Mouse (Mus musculus) ES-E14 (cell line): Measurements from ENCODE around the gene Ubiad1. TPM values are rescaled to one million over a fixed set of nuclear protein-coding genes. Genes with fewer than 3 reads are reported as not detected.
A peak's percentile ranks its signal among the peaks of the same experiment; 100 is the strongest.

ENCODE experiments used
- DNase-seq: peaks from one replicate; pipeline ENCODE4 v3.0.0-alpha.2; 2013; ENCODE audit warnings: low read depth, low spot score
- H3K27ac ChIP-seq: 2 replicates; pipeline ENCODE4 v1.5.1; 2012; ENCODE audit warnings: low read depth, mild to moderate bottlenecking, low read length, moderate library complexity, mixed read lengths; ENCODE audit not compliant: poor library complexity, insufficient read depth, severe bottlenecking
- H3K36me3 ChIP-seq: 2 replicates; pipeline ENCODE4 v1.6.1; 2012; ENCODE audit warnings: mild to moderate bottlenecking, low read length, moderate library complexity, mixed read lengths; ENCODE audit not compliant: control insufficient read depth, poor library complexity, insufficient read depth, severe bottlenecking
- H3K4me1 ChIP-seq, 2 experiments: fragments of 150-350 bp in 1 of 2; sonication (generic) in 1 of 2; 2 replicates each; pipeline ENCODE4 v1.6.1; 2012; ENCODE audit warnings: low read length in 2 of 2, mild to moderate bottlenecking in 1 of 2, mixed read lengths in 1 of 2; ENCODE audit not compliant: control insufficient read depth in 2 of 2, insufficient read depth in 2 of 2, poor library complexity in 1 of 2
- H3K4me3 ChIP-seq, 2 experiments: fragments of 150-350 bp in 1 of 2; sonication (generic) in 1 of 2; 2 replicates each; pipeline ENCODE4 v1.5.1; 2012; ENCODE audit warnings: low read length in 2 of 2, low read depth in 1 of 2, mild to moderate bottlenecking in 1 of 2, mixed read lengths in 1 of 2; ENCODE audit not compliant: insufficient read depth in 1 of 2, poor library complexity in 1 of 2, severe bottlenecking in 1 of 2
- H3K9ac ChIP-seq: 2 replicates; pipeline ENCODE4 v1.6.1; 2012; ENCODE audit warnings: low read depth, mild to moderate bottlenecking, low read length, mixed read lengths; ENCODE audit not compliant: poor library complexity, insufficient read depth, severe bottlenecking
- H3K9me3 ChIP-seq: fragments of 150-350 bp; sonication (generic); 2 replicates; pipeline ENCODE4 v1.6.1; 2012; ENCODE audit warnings: low read depth, mild to moderate bottlenecking, low read length; ENCODE audit not compliant: control insufficient read depth, insufficient read depth
- CHD2 ChIP-seq: IDR thresholded peaks from 2 replicates; pipeline ENCODE4 v1.6.1; 2014; ENCODE audit warnings: mild to moderate bottlenecking, low read depth, low read length, inconsistent platforms
- HCFC1 ChIP-seq: IDR thresholded peaks from 2 replicates; pipeline ENCODE4 v1.6.1; 2012; ENCODE audit warnings: low read length, inconsistent platforms, borderline replicate concordance; ENCODE audit not compliant: insufficient read depth
- MAFK ChIP-seq: IDR thresholded peaks from 2 replicates; pipeline ENCODE4 v1.6.1; 2014; ENCODE audit warnings: mild to moderate bottlenecking, low read depth, low read length, inconsistent platforms; ENCODE audit not compliant: insufficient read depth
- ZC3H11A ChIP-seq: IDR thresholded peaks from 2 replicates; pipeline ENCODE4 v1.6.1; 2012; ENCODE audit warnings: low read depth, mild to moderate bottlenecking, inconsistent platforms, low read length, borderline replicate concordance
- ZNF384 ChIP-seq: IDR thresholded peaks from 2 replicates; pipeline ENCODE4 v1.6.1; 2012; ENCODE audit warnings: low read depth, low read length, inconsistent platforms
- in situ Hi-C, 2 experiments: fragments of 600-800 bp; cut with MboI; formaldehyde crosslinking; loops; one replicate each; pipeline ENCODE4 v1.15.1; 2025; ENCODE audit warnings: low sequenced_read_pairs in 2 of 2, inconsistent platforms in 1 of 2; ENCODE audit not compliant: unreplicated experiment in 2 of 2
- total RNA-seq: library from RNA; depleted of rRNA; stranded (reverse); fragments of 300-350 nt; gene quantifications from 2 replicates; pipeline ENCODE4 v1.2.3, GENCODE M21; 2012

Gene Ubiad1
- total RNA-seq, 1 experiment: 24.0 TPM

DNA sequence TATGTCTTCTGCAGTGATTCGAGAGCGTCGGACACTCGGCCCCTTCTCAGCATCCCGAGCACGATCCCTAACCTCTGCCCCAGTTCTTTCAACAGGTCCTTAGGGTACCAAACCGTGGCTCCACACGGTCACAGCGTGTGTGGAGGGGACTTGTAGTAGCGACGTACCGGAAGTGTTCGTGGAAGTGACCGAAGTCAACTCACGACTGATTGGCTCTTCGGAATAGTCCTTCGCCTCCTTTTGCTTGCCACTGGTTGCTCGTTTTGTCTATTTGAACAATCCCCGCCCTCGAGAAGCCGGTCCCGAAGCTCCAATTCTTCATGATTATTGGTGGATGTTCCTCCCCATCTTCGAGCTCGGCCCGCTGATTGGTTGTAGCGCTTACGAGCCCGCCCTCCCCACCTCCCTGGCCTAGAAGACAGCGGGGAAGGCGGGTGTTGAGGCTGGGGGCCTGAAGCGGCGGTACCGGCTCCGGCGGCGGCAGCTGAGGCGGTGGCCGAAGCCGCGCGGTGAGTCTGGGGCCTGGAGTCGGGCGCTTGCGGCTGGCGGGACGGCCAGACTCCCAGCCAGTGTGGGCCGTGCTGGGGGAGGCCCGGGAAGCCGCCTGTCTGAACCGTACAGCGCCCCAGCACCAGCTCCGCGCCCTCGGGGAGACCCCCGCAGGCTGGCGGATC, 3.7 kb upstream of the Ubiad1 start, which contains the start of gene Mtor:
Gene Mtor (plus strand): TSS at position 433 of the 674 bp plus-strand sequence.
- Histone ChIP-seq H3K27ac (peak within 1 kb of the TSS; percentile 51; the same call in 1 of the 2 replicates), H3K4me3 (peak within 1 kb of the TSS; percentile 78 to 96), H3K9ac (peak within 1 kb of the TSS; percentile 91), H3K36me3 (peaks cover 9% of the 10 kb centered on the region), H3K4me1 (no peaks in the 10 kb centered on the region), H3K9me3 (no peaks in the 10 kb centered on the region)
- in situ Hi-C loops: no loop called here
- DNase-seq: peak; percentile 96
- TF ChIP-seq MAFK (no peak), CHD2 (peak; percentile 86), ZNF384 (no peak), ZC3H11A (no peak), HCFC1 (peak; percentile 82)

DNA sequence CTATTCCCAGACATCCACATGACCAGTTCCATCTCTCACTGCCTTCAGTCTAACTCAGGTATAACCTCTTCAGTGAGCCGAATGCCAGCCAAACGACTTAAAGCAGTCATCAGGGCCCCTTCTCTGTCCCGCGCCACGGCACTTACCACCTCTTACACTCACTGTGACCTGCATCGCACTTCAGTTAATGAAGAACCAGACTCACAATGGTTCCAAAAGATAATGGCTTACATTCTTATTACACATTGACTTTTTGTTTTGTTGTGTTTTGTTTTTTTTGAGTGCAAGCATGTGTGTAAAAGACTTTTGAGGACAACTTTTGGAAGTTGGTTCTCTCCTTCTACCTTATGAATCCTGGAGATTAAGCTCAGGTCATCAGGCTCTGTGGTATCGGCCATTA, 2.0 kb downstream of the Ubiad1 start:
- Histone ChIP-seq H3K4me3 (no peak overlapping the region), H3K9ac (no peak overlapping the region), H3K36me3 (peaks cover 3% of the 10 kb centered on the region; the same call in 1 of the 2 replicates), H3K4me1 (no peaks in the 10 kb centered on the region), H3K9me3 (no peaks in the 10 kb centered on the region), H3K27ac (no peak overlapping the region)
- in situ Hi-C loops: no loop called here
- TF ChIP-seq HCFC1: no peak
- no peak for TF ChIP-seq ZNF384
- no peak for TF ChIP-seq CHD2
- no peak for TF ChIP-seq ZC3H11A
- no peak for TF ChIP-seq MAFK
- no peak for DNase-seq

- Histone ChIP-seq H3K9me3 (no peaks in the 10 kb centered on the region), H3K4me3 (no peak overlapping the region), H3K9ac (no peak overlapping the region), H3K4me1 (no peaks in the 10 kb centered on the region), H3K36me3 (peaks cover 3% of the 10 kb centered on the region; the same call in 1 of the 2 replicates), H3K27ac (no peak overlapping the region)
- DNase-seq: no peak
- no peak for TF ChIP-seq MAFK
- no peak for TF ChIP-seq ZNF384
- TF ChIP-seq CHD2: no peak
- TF ChIP-seq HCFC1: no peak
- TF ChIP-seq ZC3H11A: no peak
- in situ Hi-C loops: no loop called here
Measured at GRCm38 (mm10) chr4:148441931-148442330, 2.6 kb downstream of the Ubiad1 start.

DNA sequence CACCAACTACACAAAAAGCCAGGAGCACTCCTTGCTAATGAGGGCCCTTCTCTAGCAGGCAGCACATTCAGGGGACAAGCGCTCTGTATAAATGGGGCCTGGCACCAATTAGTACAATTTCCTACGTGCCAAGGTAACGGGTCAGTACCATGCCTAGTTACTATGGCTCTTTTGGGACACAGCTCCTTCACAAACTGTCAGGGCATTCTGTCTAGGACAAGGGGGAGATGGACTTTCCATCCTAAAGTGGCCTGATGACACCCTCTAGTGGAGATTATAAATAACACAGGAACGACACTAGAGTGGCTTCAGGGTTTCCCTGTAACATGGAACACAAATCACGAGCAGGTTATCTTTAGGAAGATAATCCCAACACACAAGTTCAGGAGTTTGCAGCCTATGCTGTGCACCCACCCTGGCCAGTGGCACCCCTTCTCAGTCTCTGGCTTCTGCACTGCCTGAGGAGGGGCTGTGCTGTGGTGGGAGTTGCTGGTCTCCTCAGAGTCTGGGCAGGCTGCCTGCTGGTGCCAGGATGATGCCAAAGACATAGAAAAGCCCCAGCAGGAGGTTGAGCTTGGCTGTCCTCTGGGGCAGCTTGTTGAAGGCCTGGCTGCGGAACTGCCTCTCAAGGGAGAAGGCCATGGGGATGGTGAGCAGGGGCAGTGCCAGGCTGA, 8.8 kb downstream of the Ubiad1 start:
- in situ Hi-C loops: no loop called here
- Histone ChIP-seq H3K4me1 (no peaks in the 10 kb centered on the region), H3K27ac (no peak overlapping the region), H3K36me3 (peaks cover 16% of the 10 kb centered on the region; the same call in 1 of the 2 replicates), H3K4me3 (no peak overlapping the region), H3K9me3 (no peaks in the 10 kb centered on the region), H3K9ac (no peak overlapping the region)
- DNase-seq: no peak
- TF ChIP-seq CHD2: no peak
- no peak for TF ChIP-seq MAFK
- no peak for TF ChIP-seq ZNF384
- TF ChIP-seq HCFC1: no peak
- TF ChIP-seq ZC3H11A: no peak

DNA sequence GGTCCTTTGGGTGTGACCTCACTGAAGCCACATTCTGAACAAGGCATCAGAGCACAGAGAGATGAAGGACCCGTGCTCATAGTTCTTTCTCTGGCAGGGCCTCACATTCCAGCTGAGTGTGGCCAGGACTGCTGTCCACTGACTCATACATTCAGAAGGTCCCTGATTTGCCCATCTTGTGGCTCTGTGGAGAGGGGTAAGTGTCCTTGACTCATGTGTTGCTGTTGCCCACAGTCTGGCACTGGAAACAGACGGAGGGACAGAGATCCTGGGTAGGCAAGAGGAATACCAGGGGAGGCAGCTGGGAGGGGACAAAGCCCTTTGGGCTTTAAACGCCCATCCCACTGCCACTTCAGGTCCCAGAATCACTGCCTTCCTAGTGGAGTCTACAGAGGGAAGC, 9.5 kb downstream of the Ubiad1 start:
- H3K36me3 ChIP-seq: peaks cover 16% of the 10 kb centered on the region; the same call in 1 of the 2 replicates
- H3K9me3 ChIP-seq: no peaks in the 10 kb centered on the region
- H3K27ac ChIP-seq: no peak overlapping the region
- in situ Hi-C loops: no loop called here
- H3K4me3 ChIP-seq: no peak overlapping the region
- no peak overlapping the region for H3K9ac ChIP-seq
- no peak for TF ChIP-seq ZC3H11A
- TF ChIP-seq CHD2: no peak
- no peak for TF ChIP-seq MAFK
- TF ChIP-seq ZNF384: no peak
- TF ChIP-seq HCFC1: no peak
- H3K4me1 ChIP-seq: no peaks in the 10 kb centered on the region
- DNase-seq: no peak
